Mouse (Mus musculus) cortical plate, adult 2 months (tissue): ENCODE measurements at regions not wholly inside any gene's neighbourhood (a gene's known extent, or its start where the extent isn't known, plus 50 kb on each side); places are given as distances from the start of the nearest gene placed in this dataset.

Experiments used
- CTCF ChIP-seq: fragments of 200-500 bp; IDR thresholded peaks from 2 replicates; pipeline ENCODE4 v1.5.1; 2011; ENCODE audit warnings: mild to moderate bottlenecking, control low read depth, low read length; ENCODE audit not compliant: insufficient read depth; ENCODE audit errors: extremely low read depth
- POLR2A ChIP-seq: fragments of 200-500 bp; IDR thresholded peaks from 2 replicates; pipeline ENCODE4 v1.6.1; 2011; ENCODE audit warnings: mild to moderate bottlenecking, low read length, control low read depth; ENCODE audit not compliant: insufficient read depth; ENCODE audit errors: extremely low read depth

DNA sequence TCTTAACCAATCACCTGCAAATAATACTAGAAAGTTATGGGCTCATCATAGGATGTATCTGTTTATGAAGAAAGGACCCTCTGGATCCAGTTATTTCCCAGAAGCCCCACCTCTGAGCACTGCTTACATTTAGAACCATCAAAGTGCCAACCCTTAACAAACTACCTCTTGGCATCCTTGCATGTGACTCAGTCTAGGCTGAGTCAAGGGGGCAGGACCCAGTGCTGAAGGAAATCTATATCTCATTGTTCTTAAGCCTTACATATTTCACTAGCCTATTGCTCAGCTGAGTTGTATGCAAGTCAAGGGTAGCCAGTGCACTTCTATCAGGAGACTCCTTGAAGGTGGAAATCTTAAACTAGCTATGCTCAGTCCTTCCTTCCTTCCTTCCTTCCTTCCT lies 151.6 kb upstream of the Jun start:
- no peak for TF ChIP-seq CTCF
- no peak for TF ChIP-seq POLR2A
